Mouse (Mus musculus): ENCODE measurements around the gene Tceal5.
"Not testable (repeated sequence)": the region's sequence is repeated elsewhere in the genome, so short reads cannot be mapped to it uniquely, and the experiment has no call there.

Tceal5 gene

GRCm38 (mm10) chrX:136203664-136204066 lies at the start of gene Tceal5:
Gene Tceal5, minus strand, starts transcription at chrX:136203876.
- DNase-seq (ENCODE audit: low spot score), result no peak

GRCm38 (mm10) chrX:136252023-136252729 lies 48.5 kb upstream of the Tceal5 start:
- no peak for DNase-seq (ENCODE audit: low spot score)

DNA sequence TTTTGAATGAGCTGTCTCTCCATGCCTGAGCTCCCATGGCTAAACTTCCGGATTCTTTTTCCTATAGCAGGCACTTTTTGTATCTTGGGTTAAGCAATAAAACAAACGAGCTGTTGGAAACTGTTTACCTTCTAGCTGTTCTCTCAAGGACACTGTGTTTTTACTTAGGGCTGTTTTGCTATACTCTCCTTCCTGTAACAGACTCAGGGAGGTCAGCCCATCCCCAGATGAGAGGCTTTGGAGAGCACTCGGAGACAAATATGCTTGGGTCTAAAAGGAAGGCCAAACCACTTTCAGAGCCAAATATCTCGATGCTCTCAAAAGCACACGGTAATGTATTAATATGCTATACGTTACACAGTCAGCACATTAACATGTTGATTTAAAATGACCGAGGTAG lies 46.0 kb upstream of the Tceal5 start:
- no peak for DNase-seq (ENCODE audit: low spot score)

DNA sequence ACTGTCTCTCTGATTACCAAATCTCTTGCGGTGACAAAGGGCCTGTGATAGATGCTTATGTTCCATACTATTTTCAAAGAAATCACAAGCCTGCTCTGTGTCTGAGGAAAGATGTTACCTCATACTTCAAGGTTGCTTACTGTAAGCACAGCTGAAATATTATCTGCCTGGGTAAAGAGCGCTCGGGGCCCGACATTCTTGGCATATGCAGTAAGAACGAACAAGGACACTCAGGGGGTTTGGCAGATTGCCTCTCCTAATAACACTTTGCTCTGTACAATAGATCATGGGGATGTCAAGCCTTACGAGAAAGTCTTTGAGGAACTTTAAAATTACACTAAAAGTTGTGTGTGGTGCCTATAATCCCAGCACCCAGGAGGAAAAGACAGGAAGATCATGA lies 45.1 kb upstream of the Tceal5 start:
- DNase-seq (ENCODE audit: low spot score), result no peak

DNA sequence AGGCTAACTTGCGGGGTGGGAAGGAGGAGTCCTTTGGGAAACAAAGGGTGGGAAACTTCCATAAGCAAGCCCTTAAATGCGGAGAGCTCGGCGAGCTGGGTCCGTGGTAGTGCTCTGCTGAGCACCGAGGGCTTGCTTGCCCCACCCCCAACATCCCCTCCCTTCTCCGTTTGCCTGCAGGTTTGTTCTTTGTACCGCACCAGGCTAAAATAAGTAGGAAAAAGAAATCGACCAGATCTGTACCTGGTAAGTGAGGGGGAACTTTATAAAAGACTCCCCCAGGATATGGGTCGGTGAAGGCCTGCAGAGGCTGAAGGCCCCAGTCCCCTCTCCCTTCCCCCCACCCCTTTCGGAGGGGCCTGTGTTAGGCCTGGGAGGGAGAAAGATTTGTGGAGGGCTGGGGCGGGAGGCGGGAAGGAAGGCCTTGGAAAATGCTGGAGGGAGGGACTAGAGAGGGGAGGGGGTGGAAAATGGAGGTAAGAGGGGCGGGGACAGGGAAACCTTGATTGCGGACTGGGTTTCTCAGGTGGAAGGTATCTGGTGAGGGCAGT lies 41.9 kb upstream of the Tceal5 start:
- no peak for DNase-seq (ENCODE audit: low spot score)

DNA sequence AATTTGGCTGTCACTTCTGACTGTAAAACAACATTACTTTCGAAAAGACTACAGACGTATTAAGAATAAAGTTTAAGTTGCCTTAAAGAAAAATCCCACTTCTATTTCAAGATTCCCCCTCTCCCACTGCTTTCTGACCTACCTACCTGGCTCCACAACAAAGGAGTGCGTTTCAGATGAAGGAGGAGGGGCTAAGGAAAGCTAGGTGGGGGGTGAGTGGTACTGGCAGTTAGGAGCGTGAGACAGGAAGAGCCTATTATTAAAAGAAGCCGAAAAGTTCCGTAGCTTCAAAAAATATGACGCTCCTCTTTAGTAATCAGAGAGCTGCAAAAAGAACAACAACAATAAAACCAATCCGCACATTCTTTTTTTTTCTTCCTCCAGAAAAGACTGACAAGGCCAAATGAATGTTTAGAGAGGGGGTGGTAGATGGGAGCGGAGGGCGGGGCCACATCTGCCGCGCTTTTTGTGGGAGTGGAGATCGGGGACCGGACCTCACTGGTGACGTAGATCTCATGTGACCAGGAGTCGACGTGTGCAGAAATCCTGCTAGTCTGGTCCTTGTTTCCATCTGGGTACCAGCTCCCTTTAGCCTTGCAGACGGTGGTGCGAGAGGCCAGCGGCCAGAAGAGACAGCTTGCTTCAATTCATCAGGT lies 41.0 kb upstream of the Tceal5 start, which contains the start of gene Tceal9:
Tceal9 (plus strand) TSS at position 506 of the 656 bp plus-strand sequence.
- peak; percentile 67 for DNase-seq (ENCODE audit: low spot score)

- DNase-seq (ENCODE audit: low spot score), result no peak
Observed at GRCm38 (mm10) chrX:136243181-136243580, 39.5 kb upstream of the Tceal5 start.

GRCm38 (mm10) chrX:136238118-136238517 lies 34.4 kb upstream of the Tceal5 start:
- DNase-seq (ENCODE audit: low spot score), result peak; percentile 19

- DNase-seq (ENCODE audit: low spot score), result no peak
Observed at GRCm38 (mm10) chrX:136227768-136228167, 24.1 kb upstream of the Tceal5 start.

DNA sequence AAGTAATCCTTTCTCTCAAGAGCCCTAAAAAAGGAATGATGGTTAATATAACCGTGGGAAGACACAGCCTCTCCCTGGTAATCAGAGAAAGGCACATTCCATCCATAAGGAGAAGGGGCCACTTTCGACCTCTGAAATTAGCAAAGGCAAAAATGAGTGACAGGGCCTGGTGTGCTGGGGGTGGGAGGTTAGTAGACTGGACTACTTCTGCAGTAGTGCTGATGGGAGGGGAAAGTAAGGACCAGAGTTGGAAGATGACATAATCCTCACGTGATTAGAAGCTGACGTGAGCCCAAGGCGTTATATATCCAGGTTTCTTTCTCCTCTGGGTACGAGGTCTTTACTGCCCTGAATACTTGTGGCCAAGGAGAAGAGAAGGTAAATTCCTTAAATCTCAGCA lies 20.0 kb upstream of the Tceal5 start:
- no peak for DNase-seq (ENCODE audit: low spot score)

- no peak for DNase-seq (ENCODE audit: low spot score)
Observed at GRCm38 (mm10) chrX:136216303-136216702, 12.6 kb upstream of the Tceal5 start.

DNA sequence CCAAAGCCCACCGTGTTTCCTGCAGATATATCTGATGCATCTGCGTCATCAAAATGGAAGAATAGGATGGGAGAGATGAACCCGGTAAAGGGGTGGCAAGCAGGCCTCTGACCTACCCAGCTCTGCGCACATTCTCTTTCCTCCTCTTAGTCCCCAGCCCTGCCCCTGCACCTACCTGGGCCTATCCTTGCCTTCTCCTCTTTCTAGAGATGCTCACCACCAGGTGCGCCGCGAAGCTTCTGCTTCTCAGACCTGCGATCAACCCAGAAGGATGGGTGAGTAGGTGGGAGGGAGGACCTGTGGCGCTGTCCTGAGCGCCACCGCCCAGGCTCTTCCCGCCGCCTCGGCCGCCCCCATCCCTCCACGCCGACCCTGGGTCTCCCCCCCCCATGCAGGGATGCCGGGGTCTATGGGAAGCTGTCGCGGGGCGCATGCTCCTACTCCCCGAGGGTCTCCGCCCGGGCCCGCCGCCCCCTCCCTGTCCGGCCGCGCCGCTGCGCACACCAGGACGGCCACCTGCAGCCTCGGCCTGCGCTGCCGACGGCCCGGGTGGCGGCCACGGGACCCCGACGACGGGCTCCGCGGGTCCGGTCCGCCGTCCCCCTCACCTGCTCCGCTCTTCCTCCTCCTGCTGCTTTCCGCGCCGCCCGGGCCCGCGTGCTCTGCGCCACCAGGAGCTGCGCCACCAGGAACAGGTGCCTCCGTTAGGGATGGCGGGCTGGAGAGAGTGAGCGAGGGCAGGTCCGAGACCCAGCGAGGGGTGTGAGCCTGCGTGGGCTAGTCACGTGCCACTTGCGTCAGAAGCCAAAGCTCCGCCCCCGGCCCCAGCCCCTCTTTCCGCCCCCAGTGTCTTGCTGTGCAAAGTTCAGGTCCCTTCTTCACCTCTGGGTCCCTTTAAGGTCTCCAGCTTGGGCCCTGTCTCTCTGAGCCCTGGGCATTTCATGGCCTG lies 11.3 kb upstream of the Tceal5 start, which contains the start of the genes Tceal7 and Bex1:
Tceal7 (plus strand) TSS at position 51 of the 949 bp plus-strand sequence.
Bex1 (minus strand) TSS at position 785 of the 949 bp plus-strand sequence.
- not testable (repeated sequence) for DNase-seq (ENCODE audit: low spot score)

DNA sequence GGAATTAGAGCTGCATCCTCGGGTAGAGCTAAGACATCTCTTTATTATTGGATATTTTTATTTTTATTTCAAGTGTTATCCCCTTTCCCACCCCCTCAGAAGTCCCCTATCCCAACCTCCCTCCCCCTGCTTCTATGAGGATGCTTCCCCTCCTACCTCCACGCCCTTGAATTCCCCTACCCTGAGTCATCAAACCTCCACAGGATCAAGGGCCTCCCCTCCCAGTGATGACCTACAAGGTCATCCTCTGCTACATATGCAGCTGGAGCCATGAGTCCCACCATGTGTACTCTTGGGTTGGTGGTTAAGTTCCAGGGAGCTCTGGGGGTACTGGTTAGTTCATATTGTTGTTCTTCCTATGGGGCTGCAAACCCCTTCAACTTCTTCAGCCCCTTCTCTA lies 9.7 kb upstream of the Tceal5 start:
- no peak for DNase-seq (ENCODE audit: low spot score)

GRCm38 (mm10) chrX:136204406-136204805 lies 730 bp upstream of the Tceal5 start:
- DNase-seq (ENCODE audit: low spot score), result no peak

- DNase-seq (ENCODE audit: low spot score), result no peak
Observed at GRCm38 (mm10) chrX:136203257-136203656, 419 bp downstream of the Tceal5 start.

GRCm38 (mm10) chrX:136196873-136197272 lies 6.8 kb downstream of the Tceal5 start:
- no peak for DNase-seq (ENCODE audit: low spot score)

GRCm38 (mm10) chrX:136195193-136195944 lies 8.3 kb downstream of the Tceal5 start:
- DNase-seq (ENCODE audit: low spot score), result no peak

- DNase-seq (ENCODE audit: low spot score), result no peak
Observed at GRCm38 (mm10) chrX:136183107-136183506, 20.6 kb downstream of the Tceal5 start.

DNA sequence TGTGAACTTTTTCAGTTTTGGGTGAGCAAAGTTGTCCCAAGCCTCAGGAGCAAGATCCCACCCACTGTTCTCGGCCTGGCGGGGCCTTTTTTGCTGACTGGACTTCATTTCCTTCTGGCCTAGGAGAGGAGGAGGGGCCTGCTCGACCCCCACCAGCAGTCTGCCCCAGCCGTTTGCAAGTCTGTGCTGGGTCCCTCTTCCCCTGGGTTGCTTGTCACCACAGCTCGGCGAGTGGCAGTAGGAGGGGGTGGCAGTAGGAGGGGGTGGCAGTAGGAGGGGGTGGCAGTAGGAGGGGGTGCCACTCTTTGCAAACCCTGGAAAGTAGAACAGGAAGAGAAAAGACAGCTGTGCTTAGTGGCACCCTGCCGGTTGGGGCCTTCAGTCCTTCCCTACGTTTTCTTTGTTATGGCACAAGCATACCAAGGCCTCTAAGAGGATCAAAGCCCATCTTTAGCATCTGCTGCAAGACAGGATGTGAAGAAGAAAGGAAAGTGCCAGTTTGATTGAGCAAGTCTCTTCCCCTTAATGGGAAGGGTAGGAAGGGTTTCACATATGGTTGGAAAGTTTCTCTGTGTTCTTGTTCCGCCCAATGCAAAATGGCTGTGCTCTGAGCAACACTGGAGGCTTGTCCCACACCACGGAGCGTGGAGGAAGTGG lies 22.7 kb downstream of the Tceal5 start:
- DNase-seq (ENCODE audit: low spot score), result no peak

DNA sequence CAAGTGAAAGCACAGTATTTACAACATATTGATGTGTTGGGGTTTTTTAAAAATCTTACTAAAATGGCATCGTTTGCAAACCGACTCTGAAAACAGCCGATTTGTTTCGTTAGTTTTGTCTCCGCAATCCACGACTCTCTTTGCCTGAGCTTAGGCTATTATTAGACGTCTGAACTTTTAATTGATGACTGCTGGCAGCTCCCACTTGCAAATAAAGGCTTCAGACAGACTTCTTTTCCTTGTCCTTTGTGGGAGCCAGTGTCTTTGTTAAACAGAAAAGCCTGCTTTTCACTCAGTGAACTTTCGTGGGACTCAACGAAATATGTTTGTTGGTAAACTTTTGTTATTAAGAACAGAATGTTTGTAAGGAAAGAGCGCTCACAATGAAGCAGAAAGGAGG lies 30.9 kb downstream of the Tceal5 start:
- no peak for DNase-seq (ENCODE audit: low spot score)

DNA sequence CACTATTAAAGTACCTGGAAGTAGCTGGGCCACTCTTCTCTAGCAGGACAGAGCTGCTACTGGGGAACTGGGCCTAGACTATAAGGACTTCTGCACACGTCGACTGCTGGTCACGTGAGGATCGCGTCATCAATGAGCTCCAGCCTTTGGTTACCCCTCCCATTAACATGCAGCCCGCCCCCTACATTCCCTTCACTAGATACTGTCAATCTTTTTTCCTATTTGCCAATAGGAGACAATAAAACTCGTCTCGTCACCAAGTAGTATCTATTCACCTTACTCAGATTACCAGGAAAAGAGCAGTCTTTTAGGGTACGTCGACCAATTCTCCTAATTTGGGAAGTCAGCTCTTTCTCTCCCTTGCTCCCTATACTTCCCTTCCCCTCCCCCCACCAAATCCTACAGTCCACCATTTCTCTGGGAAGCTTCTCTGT lies 31.5 kb downstream of the Tceal5 start, which contains the start of gene Tceal8:
Tceal8 (minus strand) TSS at position 225 of the 434 bp plus-strand sequence.
- peak; percentile 14 for DNase-seq (ENCODE audit: low spot score)
